Mouse (Mus musculus): ENCODE results near the gene Mrtfa.

Gene Mrtfa

DNA sequence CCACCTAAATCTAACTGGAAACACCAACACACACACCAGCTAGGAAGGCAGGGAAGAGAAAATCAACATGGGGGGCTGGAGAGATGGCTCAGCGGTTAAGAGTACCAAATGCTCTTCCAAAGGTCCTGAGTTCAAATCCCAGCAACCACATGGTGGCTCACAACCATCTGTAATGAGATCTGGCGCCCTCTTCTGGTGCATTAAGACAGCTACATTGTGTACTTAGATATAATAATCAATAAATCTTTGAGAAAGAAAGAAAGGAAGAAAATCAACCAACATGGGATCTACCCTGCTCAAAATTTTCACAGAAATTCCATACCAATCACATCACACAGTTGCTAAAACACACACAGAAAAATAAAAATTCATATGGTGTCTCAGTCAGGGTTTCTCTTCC lies 34.1 kb downstream of the Mrtfa start:
- no peak for DNase-seq (ENCODE audit: low spot score in 2 of 2)

DNA sequence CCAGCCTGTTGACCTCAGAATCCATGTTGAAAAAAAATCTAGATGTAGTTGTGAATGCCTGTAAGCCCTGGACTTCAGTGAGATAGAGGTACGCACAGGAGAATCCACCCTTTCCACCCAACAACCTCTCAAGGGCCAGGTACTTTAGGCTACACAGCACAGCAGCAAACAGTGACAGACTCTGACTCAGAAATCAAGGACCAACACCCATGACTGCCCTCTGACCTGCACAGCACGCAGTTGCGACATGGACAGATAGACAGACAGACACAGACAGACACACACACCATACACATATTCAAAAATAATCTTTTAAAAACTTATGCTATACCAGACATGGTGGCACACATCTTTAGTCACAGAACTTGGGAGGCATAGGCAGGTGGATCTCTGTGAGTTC lies 34.7 kb downstream of the Mrtfa start:
- no peak for DNase-seq (ENCODE audit: low spot score in 2 of 2)

DNA sequence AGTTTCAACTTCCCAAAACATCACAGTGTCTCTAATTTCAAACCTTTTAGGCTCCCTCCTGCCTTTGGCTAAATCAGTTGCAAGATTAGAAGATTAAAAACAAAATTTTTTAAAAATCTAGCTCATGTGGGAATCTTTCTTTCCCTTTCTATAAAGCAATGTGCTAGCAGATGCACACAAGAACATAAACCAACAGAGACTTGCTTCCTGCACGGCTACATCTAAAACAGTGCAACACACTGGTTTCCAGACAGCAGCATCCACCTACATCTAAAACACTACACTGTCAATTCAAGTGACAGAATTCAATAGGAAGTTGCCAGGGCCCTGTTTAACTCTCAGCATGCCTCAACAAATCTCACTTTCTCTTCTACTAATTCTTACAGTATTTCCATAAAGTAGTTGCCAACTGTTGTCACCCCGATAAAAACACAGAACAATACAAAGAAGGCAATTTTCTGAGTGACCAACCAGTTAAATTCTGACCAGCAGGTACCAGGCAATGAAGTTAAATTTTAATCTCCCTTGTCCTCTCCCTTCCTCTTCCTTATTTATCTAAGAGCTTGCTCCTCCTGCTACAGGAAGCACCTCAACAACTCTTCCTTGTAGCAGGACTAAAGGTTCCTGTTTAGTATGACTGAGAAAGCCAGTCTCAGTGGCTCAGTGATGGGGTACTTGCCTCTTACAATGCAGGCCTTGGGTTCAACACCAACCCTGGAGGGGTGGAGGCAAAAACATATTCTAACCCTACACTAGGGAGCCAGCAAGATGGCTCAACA lies 35.5 kb downstream of the Mrtfa start:
- no peak for DNase-seq (ENCODE audit: low spot score in 2 of 2)

DNA sequence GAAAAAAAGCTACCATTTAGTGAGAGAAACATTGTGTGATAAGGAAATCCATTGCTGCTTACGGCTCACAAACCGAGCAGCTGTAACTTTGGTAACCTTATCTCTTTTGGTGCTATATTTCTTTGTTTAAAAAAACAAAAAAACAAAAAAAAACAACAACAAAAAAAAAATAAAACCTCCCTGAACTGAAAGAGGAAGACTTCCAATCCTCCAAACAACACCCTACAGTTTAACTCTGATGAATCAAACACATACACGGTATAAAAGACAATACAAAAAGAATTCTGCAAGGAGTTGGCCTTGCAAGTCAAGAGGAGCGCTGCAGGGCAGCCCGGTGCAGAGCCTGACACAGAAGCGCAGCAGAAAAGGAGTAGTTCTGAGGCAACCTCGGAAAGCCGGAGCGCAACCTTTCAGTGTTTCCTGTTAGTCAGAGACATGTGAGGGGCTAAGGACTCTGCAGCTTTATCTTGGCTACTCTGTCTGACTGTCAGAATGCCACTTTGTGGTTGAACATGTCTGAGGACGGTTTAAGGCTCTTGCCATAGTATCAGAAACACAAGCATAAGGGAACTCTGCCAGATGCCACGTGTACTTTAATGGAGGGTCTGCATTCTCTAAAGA lies 48.5 kb downstream of the Mrtfa start:
- DNase-seq (ENCODE audit: low spot score in 2 of 2) = no peak

DNA sequence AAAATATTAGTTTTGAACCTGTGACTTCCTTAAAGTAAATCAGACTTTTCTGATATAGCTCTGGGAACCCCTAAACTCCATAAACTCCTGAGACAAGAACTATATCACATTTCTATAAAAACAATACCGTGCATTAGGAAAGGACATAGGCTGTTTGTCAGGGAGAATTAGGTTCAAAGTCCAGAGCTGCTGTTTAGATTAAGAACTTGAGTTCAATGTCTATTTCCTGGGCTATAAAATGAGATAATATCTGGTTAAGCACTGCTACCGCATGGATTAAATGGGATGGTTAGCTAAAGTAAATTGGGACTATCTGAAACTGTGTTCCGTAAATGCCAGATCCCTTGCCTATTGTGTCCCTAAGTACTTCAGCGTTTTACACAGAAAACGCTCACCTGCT lies 50.6 kb downstream of the Mrtfa start:
- no peak for DNase-seq (ENCODE audit: low spot score in 2 of 2)

DNA sequence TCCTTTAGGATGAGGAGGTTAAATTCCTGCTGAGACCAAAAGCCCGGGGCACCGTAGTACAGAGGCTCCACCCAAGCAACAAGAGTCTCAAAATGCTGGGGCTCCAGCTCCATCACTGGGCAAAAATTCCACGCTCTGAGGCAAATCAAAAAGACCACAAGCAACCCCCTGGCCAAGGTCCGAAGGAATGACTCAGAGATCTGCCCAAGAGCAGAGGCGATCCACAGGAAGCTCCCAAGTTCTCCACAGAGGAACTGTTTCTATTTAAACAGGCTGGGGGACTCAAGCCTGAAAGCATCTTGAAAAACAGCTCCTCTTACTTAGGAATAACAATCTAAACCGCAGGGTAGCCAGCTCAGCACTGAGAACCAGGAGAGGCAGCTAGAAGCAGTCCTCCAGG lies 53.3 kb downstream of the Mrtfa start:
- no peak for DNase-seq (ENCODE audit: low spot score in 2 of 2)

DNA sequence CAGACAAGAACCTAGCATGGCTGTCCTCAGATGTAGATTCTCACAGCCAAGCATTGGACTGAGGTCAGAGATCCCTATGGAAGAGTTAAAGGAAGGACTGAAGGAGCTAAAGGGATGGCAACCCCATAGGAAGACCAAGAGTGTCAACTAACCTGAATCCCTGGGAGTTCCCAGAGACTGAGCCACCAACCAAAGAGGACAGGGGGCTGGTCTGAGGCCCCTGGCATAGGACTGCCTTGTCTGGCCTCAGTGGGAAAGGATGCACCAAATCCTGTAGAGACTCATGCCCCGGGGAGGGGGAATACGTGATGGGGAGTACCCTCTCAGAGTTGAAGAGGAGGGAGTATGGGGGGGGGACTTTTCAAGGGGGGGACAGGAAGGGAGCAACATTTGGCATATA lies 56.8 kb downstream of the Mrtfa start:
- DNase-seq (ENCODE audit: low spot score in 2 of 2) = no peak

DNA sequence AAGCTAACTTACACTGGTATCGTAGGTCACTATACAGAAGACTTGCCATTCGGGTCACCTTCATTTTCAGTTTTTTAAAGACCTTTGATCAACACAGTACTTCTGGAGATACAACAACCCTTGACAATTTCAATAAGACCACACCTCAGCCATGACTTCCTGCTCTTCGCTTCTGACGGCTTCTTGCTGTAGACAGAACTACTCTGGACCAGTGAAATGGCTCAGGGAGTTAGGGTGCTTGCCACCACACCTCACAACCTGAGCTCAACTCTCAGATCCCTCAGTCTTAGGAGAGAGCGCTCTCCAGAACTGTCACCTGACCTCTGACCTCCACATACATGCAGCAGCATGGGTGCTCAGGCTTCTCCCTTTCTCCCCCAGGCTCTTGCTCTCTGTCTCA lies 59.4 kb downstream of the Mrtfa start:
- no peak for DNase-seq (ENCODE audit: low spot score in 2 of 2)

DNA sequence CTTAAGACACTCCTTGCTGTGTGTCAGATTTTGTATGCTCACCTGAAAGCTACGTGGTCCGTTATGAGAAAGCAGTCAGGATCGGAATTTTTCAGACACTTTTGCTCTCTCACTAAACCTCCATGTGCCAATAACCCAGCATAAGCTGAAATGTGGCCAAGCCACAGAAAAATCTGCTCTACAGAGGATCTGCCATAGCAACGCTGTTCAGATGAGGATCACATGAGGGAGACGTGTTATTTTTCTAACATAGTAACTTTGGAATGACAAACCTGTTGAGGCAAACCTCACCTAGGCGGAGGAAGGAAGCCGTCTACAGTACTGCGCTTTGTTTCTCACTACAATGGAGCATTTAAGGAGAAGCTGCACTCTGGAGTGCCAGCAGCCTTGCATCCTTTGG lies 60.6 kb downstream of the Mrtfa start:
- no peak for DNase-seq (ENCODE audit: low spot score in 2 of 2)

DNA sequence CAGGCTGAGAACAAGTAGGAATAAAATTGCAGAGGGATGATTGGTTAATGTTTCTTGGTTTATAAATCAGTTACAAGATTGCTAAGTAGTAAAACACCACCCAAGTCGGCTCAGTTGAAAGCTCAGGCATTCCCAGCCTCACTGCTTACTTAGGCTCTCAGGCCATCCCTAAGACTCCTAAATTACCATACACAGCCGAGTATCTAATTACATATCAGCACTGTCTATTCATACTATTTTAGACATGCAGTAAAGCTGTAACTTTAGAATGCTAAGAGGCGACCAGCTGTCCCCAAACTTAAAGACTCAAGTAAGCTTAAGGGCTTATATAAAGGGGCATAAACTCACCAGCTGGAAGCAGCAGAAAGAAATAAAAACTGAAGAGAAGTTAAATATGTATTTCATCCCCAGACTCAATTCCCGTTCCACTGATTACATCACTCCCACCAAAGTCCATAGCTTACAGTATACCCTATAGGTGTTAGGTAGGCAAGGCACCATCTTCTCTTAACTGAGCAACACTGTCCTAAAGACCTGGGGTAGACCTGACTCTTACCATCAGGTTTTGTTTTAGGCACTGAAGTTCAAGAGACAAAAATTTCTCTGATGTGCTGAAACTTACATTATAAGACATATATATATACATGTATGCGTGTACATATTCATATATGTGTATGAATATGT lies 62.3 kb downstream of the Mrtfa start:
- DNase-seq (ENCODE audit: low spot score in 2 of 2) = no peak

DNA sequence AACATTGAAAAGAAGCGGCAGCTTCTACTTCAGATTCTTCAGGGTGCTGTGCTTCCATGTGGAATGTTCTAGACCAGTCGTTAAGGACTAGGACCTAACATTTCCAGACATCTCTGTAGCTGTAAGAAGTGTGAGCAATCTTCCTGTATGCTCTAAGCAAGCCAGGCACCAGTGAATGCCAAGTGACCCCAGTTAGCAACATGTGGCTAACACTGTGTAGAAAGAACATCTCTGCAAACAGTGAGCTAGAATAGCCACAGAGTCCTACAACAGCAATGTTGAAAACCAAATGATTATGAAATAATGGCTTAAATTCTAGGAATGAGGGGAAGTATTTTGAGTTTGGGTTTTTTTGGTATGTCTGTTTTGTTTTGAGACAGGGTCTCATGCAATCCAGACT lies 66.3 kb downstream of the Mrtfa start:
- DNase-seq (ENCODE audit: low spot score in 2 of 2) = no peak

DNA sequence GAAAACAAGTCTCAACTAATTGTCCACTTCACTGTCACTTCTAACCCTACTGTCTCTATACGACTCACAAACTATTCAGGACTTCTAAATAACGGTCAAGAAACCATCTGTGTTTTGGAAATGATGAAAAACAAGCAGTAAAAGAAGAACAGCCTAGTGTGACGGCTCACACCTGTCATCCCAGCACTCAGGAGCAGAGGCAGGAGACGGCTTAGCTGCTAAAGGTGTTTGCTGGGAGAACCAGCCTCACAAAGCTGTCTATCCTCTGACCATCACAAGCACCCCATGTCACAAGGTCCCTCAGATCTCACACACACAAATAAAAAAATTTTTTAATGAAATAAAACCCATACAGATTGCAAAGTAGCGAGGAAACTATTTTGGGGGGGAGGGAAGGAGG lies 67.4 kb downstream of the Mrtfa start:
- DNase-seq (ENCODE audit: low spot score in 2 of 2) = no peak

DNA sequence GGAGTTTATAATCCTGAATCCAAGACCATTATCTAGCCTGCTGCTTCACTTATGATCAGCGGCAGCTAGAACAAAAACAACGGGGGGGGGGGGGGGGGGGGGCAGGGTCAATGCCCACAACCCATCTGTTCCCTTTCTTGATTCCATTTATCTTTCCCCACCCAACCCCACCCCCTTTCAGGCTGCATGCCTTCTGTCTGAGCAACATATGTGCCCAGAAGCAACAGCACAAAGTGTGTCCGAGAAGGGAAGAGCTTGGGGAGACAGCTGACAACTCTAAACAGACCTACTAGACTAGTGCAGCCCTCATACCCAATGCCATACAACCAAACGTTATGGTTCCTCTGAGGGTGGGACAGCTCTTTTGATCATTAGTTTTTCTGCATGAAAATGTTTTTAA lies 68.0 kb downstream of the Mrtfa start:
- no peak for DNase-seq (ENCODE audit: low spot score in 2 of 2)

DNA sequence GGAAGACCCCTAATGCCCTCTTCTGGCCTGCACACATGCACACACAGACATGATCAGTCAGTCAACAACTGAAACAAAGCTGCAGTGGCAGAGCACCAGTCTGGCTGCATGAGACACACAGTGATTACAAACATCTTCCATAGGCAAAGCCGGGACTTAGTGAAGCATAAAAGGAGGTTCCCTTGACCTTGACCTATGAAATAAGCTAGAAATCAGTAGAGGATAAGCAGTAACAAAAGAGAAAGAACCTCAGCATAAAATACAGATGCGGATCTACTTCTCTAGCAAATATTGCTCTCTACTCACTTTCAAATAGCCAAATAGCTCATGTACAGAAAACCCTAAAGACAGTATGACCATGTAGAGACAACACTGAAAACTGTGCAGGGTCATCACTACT lies 68.5 kb downstream of the Mrtfa start:
- no peak for DNase-seq (ENCODE audit: low spot score in 2 of 2)

DNA sequence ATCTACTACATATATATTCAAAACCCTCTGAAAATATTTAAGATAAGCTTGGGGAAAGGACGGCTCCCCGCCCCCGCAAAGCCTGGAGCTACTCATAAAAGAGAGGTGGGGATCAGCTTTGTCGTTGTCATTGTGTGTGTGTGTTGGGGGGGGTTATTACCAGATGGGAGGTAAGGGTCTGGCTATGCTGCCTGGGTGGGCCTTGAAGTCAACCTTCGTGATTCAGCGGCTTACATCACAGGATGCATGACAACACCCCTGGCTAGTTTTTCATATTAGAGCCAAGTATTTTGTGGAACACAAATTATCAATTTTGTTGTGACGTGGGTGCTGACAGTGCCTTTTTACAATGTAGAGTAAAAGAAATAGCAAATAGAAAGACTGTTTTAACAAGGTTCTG lies 69.6 kb downstream of the Mrtfa start:
- no peak for DNase-seq (ENCODE audit: low spot score in 2 of 2)

DNA sequence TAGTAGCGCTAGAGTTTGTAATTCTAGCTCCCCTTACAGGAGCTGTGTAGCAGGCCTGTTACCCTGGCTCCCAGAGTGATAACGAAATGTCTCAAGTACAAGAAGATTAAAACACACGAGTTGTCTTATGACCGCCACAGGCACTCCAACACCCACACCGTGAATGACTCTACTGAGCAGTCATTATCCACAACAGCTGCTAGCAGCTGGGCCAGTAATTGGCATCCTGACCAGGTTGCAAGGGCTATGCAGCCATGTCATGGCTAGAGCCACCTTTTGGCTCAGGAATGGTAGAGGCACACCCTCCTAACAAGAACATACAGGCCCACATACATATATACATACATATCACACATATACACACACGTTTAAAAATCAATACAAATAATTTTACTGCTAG lies 70.4 kb downstream of the Mrtfa start:
- no peak for DNase-seq (ENCODE audit: low spot score in 2 of 2)

DNA sequence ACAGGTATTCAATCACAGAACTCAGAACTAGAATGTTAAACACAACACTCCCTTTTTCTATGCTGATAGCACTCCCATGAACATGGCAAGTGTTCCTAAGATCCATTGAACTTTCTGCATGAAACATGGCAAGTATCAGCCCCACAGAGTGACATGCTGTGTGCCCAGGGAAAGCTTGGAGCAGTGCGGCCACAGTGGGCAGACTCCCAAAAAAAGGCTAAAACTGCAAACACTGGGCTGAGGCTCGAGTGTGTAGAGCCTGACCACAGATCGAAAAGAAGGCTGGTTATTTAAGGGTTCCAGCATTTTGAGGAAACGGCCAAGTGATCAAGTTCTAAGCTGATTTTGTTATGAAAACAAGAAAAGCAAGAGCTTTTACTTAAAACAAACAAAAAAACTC lies 72.3 kb downstream of the Mrtfa start:
- no peak for DNase-seq (ENCODE audit: low spot score in 2 of 2)

DNA sequence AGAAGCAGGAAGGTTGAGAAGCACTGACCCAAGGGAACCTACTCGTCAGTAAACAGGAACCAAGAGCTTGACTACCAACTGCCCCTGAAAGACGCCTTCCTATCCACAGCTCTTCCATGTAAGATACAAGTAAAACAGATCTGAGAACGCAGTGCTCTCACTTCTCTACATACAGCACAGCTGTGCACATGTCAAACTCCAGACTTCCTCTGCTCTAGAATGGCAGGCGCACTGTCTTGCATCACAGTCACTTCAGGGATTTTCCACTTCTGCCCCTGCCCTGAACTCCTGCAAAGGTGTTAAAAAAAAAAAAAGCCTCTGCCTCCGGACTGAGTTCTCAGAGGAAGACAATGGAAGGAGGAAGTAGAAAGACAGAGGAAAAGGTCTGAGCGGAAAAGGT lies 78.0 kb downstream of the Mrtfa start:
- no peak for DNase-seq (ENCODE audit: low spot score in 2 of 2)

DNA sequence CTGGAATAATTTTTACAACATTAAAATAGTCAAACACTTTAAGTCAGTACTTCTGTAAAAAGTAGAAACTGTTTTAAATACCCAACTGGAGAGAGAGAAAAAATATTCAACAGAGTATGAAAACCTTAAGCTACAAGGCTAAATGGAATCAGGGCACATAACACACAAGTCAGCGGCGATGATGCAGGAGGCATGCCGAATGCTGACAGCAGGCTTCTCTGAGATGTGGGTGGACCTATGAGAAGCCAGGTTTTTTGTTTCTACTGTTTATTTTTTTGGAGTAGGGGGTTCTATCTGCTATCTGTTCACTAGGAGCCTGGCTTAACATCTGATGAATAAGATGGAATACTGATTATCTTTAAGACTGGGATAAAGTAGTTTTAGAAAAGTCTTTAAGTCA lies 80.2 kb downstream of the Mrtfa start:
- no peak for DNase-seq (ENCODE audit: low spot score in 2 of 2)

DNA sequence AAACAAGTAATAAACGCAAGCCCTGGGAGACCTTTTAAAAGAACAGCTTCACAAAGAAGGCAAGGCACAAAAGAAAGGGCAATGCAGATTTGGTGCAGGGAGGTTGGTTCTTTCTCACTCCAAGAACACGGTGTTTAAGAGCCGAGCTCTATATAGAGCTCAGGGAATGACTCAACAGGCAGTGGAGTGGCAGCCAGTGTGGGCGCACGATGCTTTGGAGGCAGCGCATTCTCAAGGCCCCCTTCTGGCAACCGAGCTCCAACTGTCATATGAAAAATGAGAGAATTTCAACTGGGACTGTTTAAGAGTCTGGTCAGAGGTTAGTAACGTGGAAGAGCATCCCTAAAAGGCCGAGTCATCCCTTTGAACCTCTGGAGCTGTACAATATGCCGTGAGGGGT lies 84.6 kb downstream of the Mrtfa start:
- DNase-seq (ENCODE audit: low spot score in 2 of 2) = peak; percentile 80 to 90

DNA sequence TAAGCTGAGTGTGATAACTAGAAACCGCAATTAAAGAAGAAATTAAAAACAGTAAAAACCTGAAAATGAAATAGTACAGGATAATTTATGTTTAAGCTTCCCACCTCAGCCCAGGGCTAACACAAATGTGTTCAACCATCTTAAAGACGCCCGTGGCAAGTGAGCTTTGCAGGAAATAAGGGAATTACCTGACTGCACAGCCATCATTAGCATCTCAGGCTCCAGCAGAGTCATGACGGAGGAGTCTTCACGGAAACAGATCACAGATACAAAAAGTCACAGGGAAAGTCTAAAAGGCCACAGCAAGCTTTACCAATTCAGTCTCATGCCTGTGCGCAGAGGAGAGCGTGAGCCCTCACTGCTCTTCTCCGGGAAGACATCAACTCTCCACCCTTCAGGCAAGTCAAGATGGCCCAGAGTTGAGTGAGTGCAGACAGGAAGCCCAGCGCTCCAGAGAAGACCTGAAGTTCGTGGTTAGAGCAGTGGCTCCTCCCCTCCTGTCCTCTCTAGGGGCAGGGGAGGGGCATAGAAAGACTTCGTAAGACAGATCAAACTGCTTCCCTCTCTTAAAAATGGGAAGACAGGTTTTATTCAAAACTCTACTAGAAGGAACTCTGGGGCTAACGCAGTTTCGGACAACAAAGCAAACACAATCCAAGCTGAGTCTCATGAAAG lies 85.8 kb downstream of the Mrtfa start:
- DNase-seq (ENCODE audit: low spot score in 2 of 2) = peak in 1 of 2 experiments; percentile 40

DNA sequence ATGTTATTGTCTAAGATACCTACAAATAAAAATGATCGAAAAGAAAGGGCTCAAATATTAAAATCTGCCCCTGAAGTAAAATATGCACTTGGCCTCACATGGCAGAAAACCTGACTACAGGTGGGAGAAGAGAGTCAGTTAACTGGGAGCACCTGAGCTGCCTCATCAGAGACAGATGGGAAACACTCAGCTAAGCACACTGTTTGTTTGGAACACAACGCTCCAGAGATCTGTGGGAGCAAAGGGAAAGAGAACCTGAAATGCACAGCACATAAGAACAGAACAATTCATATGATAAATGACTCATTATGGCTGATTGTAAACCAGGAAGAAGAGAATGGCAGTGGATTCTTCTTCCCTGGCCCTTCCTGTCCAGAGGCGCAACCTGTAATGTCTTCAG lies 87.1 kb downstream of the Mrtfa start:
- no peak for DNase-seq (ENCODE audit: low spot score in 2 of 2)

Measured in right cerebral cortex, postnatal 36 days (tissue).